Mouse (Mus musculus) cerebral cortex, adult 2 months (tissue): ENCODE measurements around the gene Gm17606.

Experiments used
- WGBS: fragments of 180-500 bp; shearing (Covaris S2); methylation state at CpG from one replicate; pipeline ENCODE4 v1.1.7; 2018; 5-methylcytosine and 5-hydroxymethylcytosine counted together

Gene Gm17606

GRCm38 (mm10) chr14:54640946-54641304 is at the start of gene Gm17606:
Gene Gm17606 (plus strand): TSS chr14:54640952.
- 1% methylated on average over 28 of the region's 28 CpGs for WGBS

GRCm38 (mm10) chr14:54591056-54591455 is 49.7 kb upstream of the Gm17606 start:
- WGBS = 96% methylated on average over 16 of the region's 16 CpGs

GRCm38 (mm10) chr14:54592319-54592934 is 48.3 kb upstream of the Gm17606 start:
- 26% methylated on average over 10 of the region's 10 CpGs for WGBS

GRCm38 (mm10) chr14:54594055-54594454 is 46.7 kb upstream of the Gm17606 start:
- 71% methylated on average over 3 of the region's 3 CpGs for WGBS

GRCm38 (mm10) chr14:54594631-54595414 is 45.9 kb upstream of the Gm17606 start:
- WGBS = 43% methylated on average over 28 of the region's 28 CpGs

- 83% methylated on average over 7 of the region's 7 CpGs for WGBS
Measured at GRCm38 (mm10) chr14:54597084-54597483, 43.7 kb upstream of the Gm17606 start.

GRCm38 (mm10) chr14:54601601-54602000 is 39.2 kb upstream of the Gm17606 start:
- 46% methylated on average over 2 of the region's 2 CpGs for WGBS

- 40% methylated on average over 4 of the region's 4 CpGs for WGBS
Measured at GRCm38 (mm10) chr14:54602613-54603012, 38.1 kb upstream of the Gm17606 start.

GRCm38 (mm10) chr14:54603038-54603654 is 37.6 kb upstream of the Gm17606 start:
- WGBS = under 1% methylated on average over 46 of the region's 46 CpGs

GRCm38 (mm10) chr14:54603686-54604085 is 37.1 kb upstream of the Gm17606 start:
- 70% methylated on average over 8 of the region's 8 CpGs for WGBS

- WGBS = under 1% methylated on average over 38 of the region's 39 CpGs
Measured at GRCm38 (mm10) chr14:54605752-54606321, 34.9 kb upstream of the Gm17606 start, which contains the start of gene 4931414P19Rik. Gene 4931414P19Rik (minus strand): TSS chr14:54605993.

GRCm38 (mm10) chr14:54607226-54607625 is 33.5 kb upstream of the Gm17606 start:
- whole genome bisulfite sequencing = 46% methylated on average over 8 of the region's 8 CpGs

GRCm38 (mm10) chr14:54609245-54609644 is 31.5 kb upstream of the Gm17606 start:
- 40% methylated on average over 4 of the region's 4 CpGs for WGBS

- WGBS = 81% methylated on average over 4 of the region's 4 CpGs
Measured at GRCm38 (mm10) chr14:54609962-54610361, 30.8 kb upstream of the Gm17606 start.

GRCm38 (mm10) chr14:54610648-54611047 is 30.1 kb upstream of the Gm17606 start:
- WGBS = 51% methylated on average over 6 of the region's 6 CpGs

- 88% methylated on average over 16 of the region's 16 CpGs for WGBS
Measured at GRCm38 (mm10) chr14:54614130-54614529, 26.6 kb upstream of the Gm17606 start.

- 94% methylated on average over 16 of the region's 16 CpGs for WGBS
Measured at GRCm38 (mm10) chr14:54616226-54616825, 24.4 kb upstream of the Gm17606 start.

GRCm38 (mm10) chr14:54617152-54617896 is 23.4 kb upstream of the Gm17606 start:
- 2% methylated on average over 38 of the region's 38 CpGs for WGBS

- whole genome bisulfite sequencing = under 1% methylated on average over 25 of the region's 25 CpGs
Measured at GRCm38 (mm10) chr14:54617897-54618365, 22.8 kb upstream of the Gm17606 start, which contains the start of gene Psmb5. Gene Psmb5 (minus strand): TSS chr14:54618022.

- 89% methylated on average over 1 of the region's 1 CpGs for WGBS
Measured at GRCm38 (mm10) chr14:54621133-54621532, 19.6 kb upstream of the Gm17606 start, which contains the start of gene Psmb11. Gene Psmb11 (plus strand): TSS chr14:54621433.

GRCm38 (mm10) chr14:54623334-54623733 is 17.4 kb upstream of the Gm17606 start:
- 88% methylated on average over 6 of the region's 6 CpGs for WGBS
